ENCODE assay signal across 11 mouse cellular contexts in the genomic region with DNA sequence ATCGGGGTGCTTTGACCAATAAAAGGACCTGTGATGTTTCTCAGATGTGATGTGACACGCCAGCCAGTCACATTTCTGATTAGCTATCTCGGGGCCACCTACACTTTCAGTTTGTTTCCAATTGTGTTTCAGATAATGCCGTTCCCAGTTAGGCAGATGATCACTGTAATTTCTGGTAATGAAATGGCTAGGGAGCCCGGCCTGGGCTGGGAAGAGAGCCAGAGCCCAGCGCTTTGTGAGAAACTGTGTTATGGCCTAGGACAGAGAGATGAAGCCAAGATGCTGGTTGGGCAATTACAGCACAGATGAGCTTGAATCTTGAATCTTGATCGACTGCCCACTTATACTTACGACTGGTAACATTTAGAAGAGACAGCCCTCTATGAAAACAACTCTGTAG.
A peak's percentile ranks its signal among the peaks of the same experiment; 100 is the strongest.
DNase-seq lines count a peak whose midpoint lies in the region; ATAC-seq and TF ChIP-seq lines count a peak whose summit lies in the region.
"Had no signal": no experiment of that assay in that cellular context is flagged by ENCODE, and none has a peak within 500 bp of the region (broad histone marks: within the 10 kb centered on the region; RNA-seq: fewer than 3 reads in every experiment).

No protein-coding gene starts in this region.

- H3K27me3 ChIP-seq in lung, embryonic 14.5 days (ENCODE audit: insufficient read depth, low read length) = no peaks in the 10 kb centered on the region
- H3K27me3 ChIP-seq in lung, postnatal 0 days (replicated peaks; ENCODE audit: insufficient read depth, low read length) = no peaks in the 10 kb centered on the region
- H3K27me3 ChIP-seq in thymus, adult 2 months (ENCODE audit: control insufficient read depth, insufficient read depth, low read length) = no peaks in the 10 kb centered on the region
- H3K27me3 ChIP-seq: embryonic facial prominence, embryonic 15.5 days; midbrain, embryonic 13.5 days had no signal

- DNase-seq in cerebellum, postnatal 4 days (ENCODE audit: low spot score in 2 of 2) = no peak
- peak; percentile 47 for DNase-seq in lung, embryonic 14.5 days
- no peak for DNase-seq in lung, postnatal 0 days (ENCODE audit: low spot score)
- DNase-seq in gastrocnemius, adult 18-20 months (ENCODE audit: low spot score) = peak; percentile 55
- no peak for DNase-seq in kidney, postnatal 10 days
- DNase-seq in thymus, adult 2 months = no peak

- no peaks in the 10 kb centered on the region for H3K36me3 ChIP-seq in lung, embryonic 14.5 days (ENCODE audit: insufficient read depth)
- no peaks in the 10 kb centered on the region for H3K36me3 ChIP-seq in lung, postnatal 0 days (ENCODE audit: insufficient read depth, low read length)
- no peaks in the 10 kb centered on the region for H3K36me3 ChIP-seq in thymus, adult 2 months (ENCODE audit: control insufficient read depth, insufficient read depth, low read length)
- H3K36me3 ChIP-seq: embryonic facial prominence, embryonic 15.5 days; midbrain, embryonic 13.5 days had no signal

- 67% methylated on average over 8 of the region's 8 CpGs for WGBS in lung, embryonic 14.5 days
- WGBS in lung, postnatal 0 days = 72% methylated on average over 8 of the region's 8 CpGs
- WGBS in olfactory bulb, adult 2 months = 38% methylated on average over 8 of the region's 8 CpGs
- 93% methylated on average over 8 of the region's 8 CpGs for WGBS in thymus, adult 2 months

- no peak for TF ChIP-seq CTCF in lung, embryonic 14.5 days (IDR thresholded peaks at IDR 0.05; ENCODE audit: low read depth)
- TF ChIP-seq CTCF in lung, postnatal 0 days (IDR thresholded peaks at IDR 0.05) = no peak
- TF ChIP-seq CTCF in olfactory bulb, adult 2 months (IDR thresholded peaks at IDR 0.05; ENCODE audit: insufficient read depth, low read depth, low read length) = no peak
- no peak for TF ChIP-seq CTCF in thymus, adult 2 months (IDR thresholded peaks at IDR 0.05; ENCODE audit: borderline replicate concordance, control insufficient read depth, extremely low read depth, insufficient read depth, low read length, poor library complexity)

- ATAC-seq in cerebellum, adult (ENCODE audit: insufficient number of reproducible peaks, low FRiP score, low TSS enrichment) = peak; percentile 84
- no peak for ATAC-seq in lung, embryonic 14.5 days (ENCODE audit: insufficient read depth)
- no peak for ATAC-seq in lung, postnatal 0 days
- ATAC-seq: midbrain, embryonic 13.5 days had no signal

- H3K4me1 ChIP-seq in lung, embryonic 14.5 days (ENCODE audit: insufficient read depth) = peaks cover 6% of the 10 kb centered on the region; the same call in 1 of the 2 replicates
- peaks cover 2% of the 10 kb centered on the region for H3K4me1 ChIP-seq in lung, postnatal 0 days (ENCODE audit: insufficient read depth, low read depth, low read length)
- H3K4me1 ChIP-seq in olfactory bulb, adult 2 months (ENCODE audit: control insufficient read depth, insufficient read depth, low read length) = peaks cover 8% of the 10 kb centered on the region
- H3K4me1 ChIP-seq in thymus, adult 2 months (replicated peaks; ENCODE audit: control insufficient read depth, insufficient read depth, low read length) = peaks cover 42% of the 10 kb centered on the region

- H3K4me3 ChIP-seq in lung, embryonic 14.5 days (ENCODE audit: low read depth, low read length) = no peak overlapping the region
- no peak overlapping the region for H3K4me3 ChIP-seq in lung, postnatal 0 days (ENCODE audit: low read depth, low read length)
- no peak overlapping the region for H3K4me3 ChIP-seq in olfactory bulb, adult 2 months (ENCODE audit: insufficient read depth, low read depth, low read length)
- H3K4me3 ChIP-seq in thymus, adult 2 months (ENCODE audit: control insufficient read depth, insufficient read depth, low read length) = no peak overlapping the region
- H3K4me3 ChIP-seq: embryonic facial prominence, embryonic 15.5 days; midbrain, embryonic 13.5 days had no signal

- H3K4me2 ChIP-seq in lung, embryonic 14.5 days = no peak overlapping the region
- no peak overlapping the region for H3K4me2 ChIP-seq in lung, postnatal 0 days (replicated peaks; ENCODE audit: low read depth, low read length)
- H3K4me2 ChIP-seq: embryonic facial prominence, embryonic 15.5 days; midbrain, embryonic 13.5 days had no signal

- TF ChIP-seq POLR2A in olfactory bulb, adult 2 months (IDR thresholded peaks at IDR 0.05; ENCODE audit: insufficient read depth, low read depth, low read length) = no peak
- TF ChIP-seq POLR2A in thymus, adult 2 months (IDR thresholded peaks at IDR 0.05; ENCODE audit: control insufficient read depth, extremely low read depth, insufficient read depth, low read length, poor library complexity) = no peak

- no peak overlapping the region for H3K9ac ChIP-seq in lung, embryonic 14.5 days
- H3K9ac ChIP-seq in lung, postnatal 0 days (replicated peaks; ENCODE audit: low read depth) = no peak overlapping the region
- H3K9ac ChIP-seq: embryonic facial prominence, embryonic 15.5 days; liver, embryonic 14.5 days; midbrain, embryonic 13.5 days had no signal

- TF ChIP-seq EP300 in lung, postnatal 0 days (IDR thresholded peaks at IDR 0.05) = no peak

- H3K27ac ChIP-seq in lung, embryonic 14.5 days (ENCODE audit: low read depth) = no peak overlapping the region
- no peak overlapping the region for H3K27ac ChIP-seq in lung, postnatal 0 days (ENCODE audit: low read length)
- peak overlapping the region; percentile 12; the same call in 1 of the 2 replicates for H3K27ac ChIP-seq in olfactory bulb, adult 2 months (ENCODE audit: insufficient read depth, low read depth, low read length)
- H3K27ac ChIP-seq in thymus, adult 2 months (ENCODE audit: control insufficient read depth, insufficient read depth, low read length) = no peak overlapping the region
- H3K27ac ChIP-seq: embryonic facial prominence, embryonic 15.5 days; liver, embryonic 14.5 days; midbrain, embryonic 13.5 days had no signal

- H3K9me3 ChIP-seq in lung, embryonic 14.5 days (ENCODE audit: low read depth, low read length) = no peaks in the 10 kb centered on the region
- H3K9me3 ChIP-seq in lung, postnatal 0 days (ENCODE audit: low read length) = no peaks in the 10 kb centered on the region
- H3K9me3 ChIP-seq: embryonic facial prominence, embryonic 15.5 days; midbrain, embryonic 13.5 days had no signal

Comparison
In these comparisons a context has a peak if more than half of its experiments do, and no peak if none do; other contexts are left out.
1. DNase-seq: peak in lung, embryonic 14.5 days (single experiment) and gastrocnemius, adult 18-20 months (single experiment); none in cerebellum, postnatal 4 days (0 of 2), lung, postnatal 0 days (single experiment), kidney, postnatal 10 days (single experiment) and thymus, adult 2 months (single experiment).